Mouse (Mus musculus) liver, embryonic 14.5 days (tissue): ENCODE results near the gene Sulf2. TPM values are rescaled to one million over a fixed set of nuclear protein-coding genes. Genes with fewer than 3 reads are reported as not detected.

Experiments
- ATAC-seq: fragments of 200-750 bp; cut with Nextera tagmentation; 2 replicates; pipeline ENCODE4 v1.8.0; 2017; ENCODE audit warnings: moderate number of reproducible peaks, mild to moderate bottlenecking, moderate library complexity; ENCODE audit not compliant: insufficient read depth
- DNase-seq, 3 experiments: peaks; one replicate each; pipeline ENCODE4 v3.0.0-alpha.2; 2012 to 2013; ENCODE audit warnings: low read depth in 3 of 3, low spot score in 3 of 3
- H3K27ac ChIP-seq: fragments of 300-500 bp; sonication (generic); 2 replicates; pipeline ENCODE4 v1.5.1; 2014; ENCODE audit warnings: moderate library complexity, mild to moderate bottlenecking, control low read depth, inconsistent platforms
- H3K27me3 ChIP-seq: fragments of 300-500 bp; sonication (generic); 2 replicates; pipeline ENCODE4 v1.6.1; 2014; ENCODE audit warnings: mild to moderate bottlenecking, low read length, moderate library complexity; ENCODE audit not compliant: control insufficient read depth, insufficient read depth
- H3K36me3 ChIP-seq: fragments of 300-500 bp; sonication (generic); replicated peaks from 2 replicates; pipeline ENCODE4 v1.6.1; 2014; ENCODE audit warnings: low read depth; ENCODE audit not compliant: control insufficient read depth, insufficient read depth
- H3K4me1 ChIP-seq, 2 experiments: fragments of 200-500 bp in 1 of 2; fragments of 300-500 bp in 1 of 2; sonication (generic) in 1 of 2; replicated peaks; 2 replicates each; pipeline ENCODE4 v1.6.1; 2012 to 2014; ENCODE audit warnings: antibody characterized with exemption in 1 of 2, inconsistent platforms in 1 of 2, low read length in 1 of 2; ENCODE audit not compliant: control insufficient read depth in 2 of 2, insufficient read depth in 2 of 2
- H3K4me2 ChIP-seq: fragments of 300-500 bp; sonication (generic); 2 replicates; pipeline ENCODE4 v1.6.1; 2014; ENCODE audit warnings: low read depth, mild to moderate bottlenecking, control low read depth, moderate library complexity
- H3K4me3 ChIP-seq, 2 experiments: fragments of 200-500 bp in 1 of 2; fragments of 300-500 bp in 1 of 2; sonication (generic) in 1 of 2; 2 replicates each; pipeline ENCODE4 v1.5.1; 2012 to 2014; ENCODE audit warnings: low read depth in 2 of 2, low read length in 2 of 2, mild to moderate bottlenecking in 2 of 2, control low read depth in 1 of 2, inconsistent platforms in 1 of 2, moderate library complexity in 1 of 2; ENCODE audit not compliant: insufficient read depth in 1 of 2
- H3K9ac ChIP-seq: fragments of 300-500 bp; sonication (generic); replicated peaks from 2 replicates; pipeline ENCODE4 v1.6.1; 2014; ENCODE audit warnings: mild to moderate bottlenecking, control low read depth, moderate library complexity
- H3K9me3 ChIP-seq: fragments of 300-500 bp; sonication (generic); 2 replicates; pipeline ENCODE4 v1.6.1; 2016; ENCODE audit warnings: low read length, mixed read lengths; ENCODE audit not compliant: control insufficient read depth
- CTCF ChIP-seq: IDR thresholded peaks from 2 replicates; pipeline ENCODE4 v1.5.1; 2016; ENCODE audit warnings: antibody characterized with exemption, low read depth, control low read depth
- EP300 ChIP-seq: IDR thresholded peaks from 2 replicates; pipeline ENCODE4 v1.6.1; 2016; ENCODE audit warnings: antibody characterized with exemption, low read depth
- WGBS: fragments of 180-500 bp; shearing (Covaris S2); extraction: QIAGEN DNeasy Blood & Tissue Kit; methylation state at CpG from one replicate; pipeline ENCODE4 v1.1.7; 2014; ENCODE audit not compliant: insufficient replicate concordance; 5-methylcytosine and 5-hydroxymethylcytosine counted together
- polyA plus RNA-seq, 2 experiments: library from polyadenylated mRNA; depleted of rRNA in 1 of 2; stranded (reverse) in 1 of 2; unstranded in 1 of 2; fragments of >200 nt; fragmentation: Nextera tagmentation in 1 of 2; extraction: Ambion mirVana in 1 of 2; gene quantifications; 2 replicates each; pipeline versions ENCODE4 v1.2.1 to v1.2.3; 2012 to 2014

Gene Sulf2
- polyA plus RNA-seq, 2 experiments = 0.81 to 0.99 TPM

GRCm38 (mm10) chr2:166062008-166062407, 93.5 kb downstream of the Sulf2 start:
- 50% methylated on average over 1 of the region's 1 CpGs for WGBS
- no peaks in the 10 kb centered on the region for H3K9me3 ChIP-seq
- no peak for ATAC-seq
- H3K4me1 ChIP-seq = no peaks in the 10 kb centered on the region
- H3K9ac ChIP-seq = no peak overlapping the region
- H3K27ac ChIP-seq = no peak overlapping the region
- no peak overlapping the region for H3K4me2 ChIP-seq
- no peaks in the 10 kb centered on the region; the same call in 1 of the 2 replicates for H3K36me3 ChIP-seq
- no peak overlapping the region for H3K4me3 ChIP-seq
- no peak for DNase-seq
- no peaks in the 10 kb centered on the region for H3K27me3 ChIP-seq
- TF ChIP-seq CTCF (no peak), EP300 (no peak)

GRCm38 (mm10) chr2:166059684-166060423, 95.6 kb downstream of the Sulf2 start:
- WGBS = 55% methylated on average over 7 of the region's 7 CpGs
- no peak overlapping the region for H3K9ac ChIP-seq
- ATAC-seq (no peak), DNase-seq (no peak)
- no peak overlapping the region for H3K4me2 ChIP-seq
- no peaks in the 10 kb centered on the region for H3K9me3 ChIP-seq
- no peak overlapping the region for H3K4me3 ChIP-seq
- H3K4me1 ChIP-seq = no peaks in the 10 kb centered on the region
- no peak overlapping the region for H3K27ac ChIP-seq
- TF ChIP-seq EP300 (no peak), CTCF (peak; percentile 63)
- H3K36me3 ChIP-seq = no peaks in the 10 kb centered on the region; the same call in 1 of the 2 replicates
- H3K27me3 ChIP-seq = no peaks in the 10 kb centered on the region

- Histone ChIP-seq H3K4me3 (no peak overlapping the region), H3K4me1 (no peaks in the 10 kb centered on the region), H3K27me3 (no peaks in the 10 kb centered on the region), H3K27ac (no peak overlapping the region), H3K4me2 (no peak overlapping the region), H3K36me3 (no peaks in the 10 kb centered on the region; the same call in 1 of the 2 replicates), H3K9ac (no peak overlapping the region), H3K9me3 (no peaks in the 10 kb centered on the region)
- no peak for TF ChIP-seq EP300
- no peak for ATAC-seq
- DNase-seq = no peak
- WGBS = 82% methylated on average over 14 of the region's 14 CpGs
These were observed 101.4 kb downstream of the Sulf2 start for GRCm38 (mm10) chr2:166054002-166054539.

- Histone ChIP-seq H3K9me3 (no peaks in the 10 kb centered on the region), H3K27me3 (no peaks in the 10 kb centered on the region), H3K4me3 (no peak overlapping the region), H3K27ac (no peak overlapping the region), H3K36me3 (no peaks in the 10 kb centered on the region; the same call in 1 of the 2 replicates), H3K4me2 (no peak overlapping the region), H3K4me1 (no peaks in the 10 kb centered on the region), H3K9ac (no peak overlapping the region)
- ATAC-seq (no peak), DNase-seq (no peak)
- TF ChIP-seq EP300 (no peak), CTCF (no peak)
- 81% methylated on average over 7 of the region's 7 CpGs for WGBS
These were observed 103.5 kb downstream of the Sulf2 start for GRCm38 (mm10) chr2:166051966-166052365.

- 79% methylated on average over 17 of the region's 17 CpGs for WGBS
- no peak for TF ChIP-seq EP300
- TF ChIP-seq CTCF = no peak
- no peaks in the 10 kb centered on the region; the same call in 1 of the 2 replicates for H3K36me3 ChIP-seq
These were observed 104.0 kb downstream of the Sulf2 start for GRCm38 (mm10) chr2:166051421-166051820.

More at GRCm38 (mm10) chr2:166051421-166051820, 104.0 kb downstream of the Sulf2 start:
- Histone ChIP-seq H3K4me2 (no peak overlapping the region), H3K9me3 (no peaks in the 10 kb centered on the region), H3K9ac (no peak overlapping the region), H3K4me1 (no peaks in the 10 kb centered on the region), H3K27ac (no peak overlapping the region), H3K4me3 (no peak overlapping the region), H3K27me3 (no peaks in the 10 kb centered on the region)
- DNase-seq = no peak
- no peak for ATAC-seq
